Mouse (Mus musculus) neural tube, embryonic 13.5 days (tissue): ENCODE data around the gene Pdzd2. TPM values are rescaled to one million over a fixed set of nuclear protein-coding genes. Genes with fewer than 3 reads are reported as not detected.

ENCODE experiments used
- ATAC-seq: fragments of 200-750 bp; cut with Nextera tagmentation; 2 replicates; pipeline ENCODE4 v1.8.0; 2017; ENCODE audit warnings: low read depth, mild to moderate bottlenecking, moderate TSS enrichment, moderate library complexity
- H3K27ac ChIP-seq: fragments of 300-500 bp; sonication (generic); replicated peaks from 2 replicates; pipeline ENCODE4 v1.5.1; 2015; ENCODE audit warnings: moderate library complexity, mild to moderate bottlenecking, inconsistent platforms
- H3K27me3 ChIP-seq: fragments of 300-500 bp; sonication (generic); 2 replicates; pipeline ENCODE4 v1.6.1; 2015; ENCODE audit warnings: mild to moderate bottlenecking, inconsistent platforms
- H3K36me3 ChIP-seq: fragments of 300-500 bp; sonication (generic); 2 replicates; pipeline ENCODE4 v1.6.1; 2015; ENCODE audit warnings: mild to moderate bottlenecking, inconsistent platforms
- H3K4me1 ChIP-seq: fragments of 300-500 bp; sonication (generic); replicated peaks from 2 replicates; pipeline ENCODE4 v1.6.1; 2015; ENCODE audit warnings: inconsistent platforms
- H3K4me2 ChIP-seq: fragments of 300-500 bp; sonication (generic); 2 replicates; pipeline ENCODE4 v1.6.1; 2015; ENCODE audit warnings: inconsistent platforms, mild to moderate bottlenecking, moderate library complexity
- H3K4me3 ChIP-seq: fragments of 300-500 bp; sonication (generic); 2 replicates; pipeline ENCODE4 v1.5.1; 2015; ENCODE audit warnings: mild to moderate bottlenecking, inconsistent platforms
- H3K9ac ChIP-seq: fragments of 300-500 bp; sonication (generic); 2 replicates; pipeline ENCODE4 v1.6.1; 2015; ENCODE audit warnings: moderate library complexity, mild to moderate bottlenecking, inconsistent platforms
- H3K9me3 ChIP-seq: fragments of 300-500 bp; sonication (generic); 2 replicates; pipeline ENCODE4 v1.6.1; 2016; ENCODE audit warnings: inconsistent platforms
- WGBS: fragments of 180-500 bp; shearing (Covaris S2); methylation state at CpG from one replicate; pipeline ENCODE4 v1.1.7; 2015; 5-methylcytosine and 5-hydroxymethylcytosine counted together
- polyA plus RNA-seq: library from polyadenylated mRNA; unstranded; fragments of >200 nt; fragmentation: Nextera tagmentation; extraction: Ambion mirVana; gene quantifications from 2 replicates; pipeline ENCODE4 v1.2.1, GENCODE M21; 2015

The Pdzd2 gene
- polyA plus RNA-seq, 1 experiment from 2014 or later, result 6.0 TPM

DNA sequence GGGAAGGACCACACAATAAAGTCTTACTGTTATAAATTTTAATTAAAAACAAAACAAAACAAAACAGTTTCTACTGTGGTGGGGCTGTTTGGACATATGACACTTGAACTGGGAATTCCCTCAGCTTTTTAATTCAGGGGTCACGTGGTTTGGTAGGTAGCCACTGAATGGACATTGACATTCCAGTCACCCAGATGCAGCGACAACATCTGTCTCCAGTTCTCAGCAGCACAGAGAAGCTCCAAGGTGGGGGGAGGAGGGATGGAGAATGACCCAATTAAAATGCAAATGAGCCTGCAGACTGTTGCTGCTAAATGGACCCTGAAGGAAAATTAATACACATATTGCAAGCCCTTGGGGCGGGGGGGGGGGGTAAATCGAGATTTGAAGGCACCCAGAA lies 233.6 kb downstream of the Pdzd2 start:
- Histone ChIP-seq H3K36me3 (no peaks in the 10 kb centered on the region), H3K4me3 (no peak overlapping the region), H3K4me1 (peaks cover 25% of the 10 kb centered on the region), H3K9me3 (no peaks in the 10 kb centered on the region), H3K4me2 (0 out of 2 replicates have a peak overlapping the region, but pooled peaks have one; percentile 3), H3K27me3 (no peaks in the 10 kb centered on the region), H3K27ac (no peak overlapping the region; the same call in 1 of the 2 replicates), H3K9ac (no peak overlapping the region)
- 39% methylated on average over 4 of the region's 4 CpGs for WGBS
- ATAC-seq, result peak; percentile 84

DNA sequence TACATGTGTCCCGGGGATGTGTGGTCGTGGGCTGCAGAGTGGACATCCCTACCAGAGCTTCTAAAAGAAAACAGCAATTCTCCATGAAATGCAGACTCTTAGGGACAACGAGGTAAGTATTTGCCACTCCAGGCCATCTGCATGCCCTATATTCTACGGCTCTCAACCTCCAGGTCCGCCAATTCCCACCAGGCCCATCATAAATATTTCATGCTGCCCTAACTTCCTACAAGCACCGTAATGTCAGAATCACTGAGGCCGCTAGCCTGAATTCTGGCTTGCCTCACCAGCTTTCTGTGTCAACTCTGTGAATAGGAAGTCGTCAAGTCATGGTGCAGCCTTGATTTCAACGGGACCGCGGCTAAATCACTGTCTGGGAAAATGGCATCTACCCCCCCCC lies 234.2 kb downstream of the Pdzd2 start:
- Histone ChIP-seq H3K27me3 (no peaks in the 10 kb centered on the region), H3K27ac (no peak overlapping the region; the same call in 1 of the 2 replicates), H3K4me3 (no peak overlapping the region), H3K36me3 (no peaks in the 10 kb centered on the region), H3K9me3 (no peaks in the 10 kb centered on the region), H3K9ac (no peak overlapping the region), H3K4me1 (peaks cover 30% of the 10 kb centered on the region), H3K4me2 (0 out of 2 replicates have a peak overlapping the region, but pooled peaks have one; percentile 3)
- WGBS, result 43% methylated on average over 11 of the region's 11 CpGs
- peak; percentile 7; the same call in 1 of the 2 replicates for ATAC-seq

DNA sequence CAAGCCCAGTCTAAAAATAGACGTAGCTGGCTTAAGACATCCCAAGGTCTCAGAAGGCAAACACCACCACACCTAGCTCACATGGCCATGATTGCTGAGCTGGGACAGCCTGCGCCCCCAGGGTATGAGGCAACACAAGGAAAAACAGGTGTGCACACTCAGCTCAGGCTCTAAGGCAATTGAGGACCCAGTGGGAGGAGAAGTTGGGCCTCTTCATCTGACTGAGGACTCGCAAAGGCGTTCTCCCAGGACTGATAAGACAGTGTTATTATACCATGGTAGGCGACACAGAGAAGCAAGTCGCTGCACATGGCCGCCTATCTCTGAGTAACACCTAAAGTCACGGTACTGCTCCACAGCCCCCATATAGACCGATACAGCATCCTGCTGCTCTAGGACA lies 235.8 kb downstream of the Pdzd2 start:
- WGBS, result 91% methylated on average over 9 of the region's 9 CpGs
- no peaks in the 10 kb centered on the region for H3K36me3 ChIP-seq
- H3K4me1 ChIP-seq, result peaks cover 31% of the 10 kb centered on the region

DNA sequence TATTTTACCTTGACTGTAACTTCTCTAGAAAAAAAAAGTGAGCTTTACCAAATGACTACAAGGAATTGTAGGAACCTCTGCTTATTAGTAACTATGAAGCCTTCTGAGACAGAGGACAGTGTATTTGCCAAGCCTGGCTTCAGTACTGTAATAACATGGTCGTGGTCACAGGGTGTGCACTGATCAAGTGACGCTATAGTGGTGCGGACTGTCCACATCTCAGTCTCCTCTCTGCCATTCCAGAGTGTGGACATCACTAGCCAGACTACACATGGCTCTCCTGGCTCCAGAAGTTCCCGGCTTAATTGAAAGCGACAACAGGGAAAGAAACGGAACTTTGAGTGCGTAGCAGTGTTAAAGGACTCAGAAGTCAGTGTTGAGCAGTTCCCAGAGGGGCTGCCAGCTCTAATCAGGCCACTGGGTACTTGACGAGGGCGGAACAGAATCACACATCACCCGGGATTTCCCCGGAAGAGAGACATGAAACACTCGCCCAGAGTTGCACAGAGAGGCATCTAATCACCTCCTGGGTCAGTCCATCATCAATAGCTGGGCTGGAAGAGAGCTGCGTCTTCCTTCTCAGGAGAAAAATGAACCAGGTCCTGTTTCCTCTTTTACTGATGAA lies 237.7 kb downstream of the Pdzd2 start:
- 78% methylated on average over 13 of the region's 13 CpGs for WGBS
- no peak for ATAC-seq
- Histone ChIP-seq H3K4me3 (no peak overlapping the region), H3K36me3 (no peaks in the 10 kb centered on the region), H3K4me1 (peaks cover 28% of the 10 kb centered on the region), H3K27ac (no peak overlapping the region), H3K9ac (no peak overlapping the region), H3K9me3 (no peaks in the 10 kb centered on the region), H3K27me3 (no peaks in the 10 kb centered on the region), H3K4me2 (no peak overlapping the region)

More for the DNA sequence above, 235.8 kb downstream of the Pdzd2 start:
- ATAC-seq, result no peak
- Histone ChIP-seq H3K27ac (no peak overlapping the region), H3K9ac (no peak overlapping the region), H3K4me2 (no peak overlapping the region), H3K27me3 (no peaks in the 10 kb centered on the region), H3K4me3 (no peak overlapping the region), H3K9me3 (no peaks in the 10 kb centered on the region)

DNA sequence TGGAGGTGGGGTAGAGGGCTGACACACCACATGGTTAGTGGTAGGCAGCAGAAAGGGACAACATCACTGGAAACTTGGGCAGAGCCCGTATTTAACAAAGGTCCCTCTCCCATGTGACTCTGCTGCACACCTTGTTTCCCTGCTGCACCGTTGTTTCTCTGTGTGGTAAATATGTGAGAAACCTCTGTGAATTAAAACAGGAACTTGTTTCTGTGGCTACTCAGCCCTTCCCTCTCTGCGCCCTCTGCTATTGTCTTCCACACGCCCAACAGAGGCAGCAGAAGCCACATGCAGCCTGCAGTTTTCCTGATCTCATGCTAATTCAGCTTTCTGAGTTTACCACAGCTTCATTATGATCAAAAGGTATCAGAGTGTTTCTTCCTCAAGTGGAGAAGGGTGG lies 239.1 kb downstream of the Pdzd2 start:
- Histone ChIP-seq H3K27ac (no peak overlapping the region), H3K36me3 (no peaks in the 10 kb centered on the region), H3K4me1 (peaks cover 14% of the 10 kb centered on the region), H3K9me3 (no peaks in the 10 kb centered on the region), H3K9ac (no peak overlapping the region), H3K27me3 (no peaks in the 10 kb centered on the region), H3K4me2 (no peak overlapping the region), H3K4me3 (no peak overlapping the region)
- no peak for ATAC-seq
- WGBS, result 70% methylated on average over 4 of the region's 4 CpGs

DNA sequence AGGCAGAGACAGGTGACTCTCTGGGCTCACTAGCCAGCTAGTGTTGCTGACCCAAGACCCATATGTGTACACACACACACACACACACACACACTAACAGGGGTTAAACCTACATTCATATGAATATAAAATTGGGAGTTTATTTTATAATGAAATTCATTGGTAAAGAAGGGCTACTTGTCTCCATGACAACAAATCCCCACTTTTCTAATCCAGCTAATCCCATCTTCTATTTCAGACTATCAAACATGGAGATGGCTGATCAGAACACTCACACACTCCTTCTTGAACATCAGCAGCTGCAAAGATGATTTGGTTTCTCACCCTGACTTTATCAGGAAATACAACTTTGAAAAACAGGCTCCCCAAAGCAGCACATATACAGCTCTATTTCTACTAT lies 245.6 kb downstream of the Pdzd2 start:
- no peaks in the 10 kb centered on the region for H3K27me3 ChIP-seq
- no peak overlapping the region for H3K9ac ChIP-seq
- ATAC-seq, result no peak
- H3K27ac ChIP-seq, result no peak overlapping the region
- no peak overlapping the region for H3K4me3 ChIP-seq
- peaks cover 9% of the 10 kb centered on the region; the same call in 1 of the 2 replicates for H3K4me1 ChIP-seq
- H3K4me2 ChIP-seq, result no peak overlapping the region
- H3K9me3 ChIP-seq, result no peaks in the 10 kb centered on the region
- H3K36me3 ChIP-seq, result no peaks in the 10 kb centered on the region

DNA sequence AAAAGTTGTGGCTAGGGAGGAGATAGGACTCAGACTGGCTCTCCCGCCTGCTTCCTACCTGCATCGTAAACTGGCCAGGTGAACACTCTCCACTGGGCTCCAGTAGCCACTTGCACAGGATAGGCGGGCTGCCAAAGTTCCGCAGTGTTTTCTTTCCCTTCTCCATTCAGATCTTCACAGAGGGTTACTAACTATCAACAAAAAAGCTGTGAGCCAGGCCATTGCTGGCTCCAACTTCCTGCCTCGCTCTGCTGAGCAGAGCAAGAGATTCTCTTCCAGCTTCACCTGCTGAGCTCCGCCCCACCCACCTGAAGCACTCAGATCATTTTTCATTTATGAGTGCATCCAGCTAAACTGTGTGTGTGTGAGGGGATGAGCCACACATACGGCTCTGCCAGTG lies 246.5 kb downstream of the Pdzd2 start:
- no peak for ATAC-seq
- Histone ChIP-seq H3K36me3 (no peaks in the 10 kb centered on the region), H3K27ac (no peak overlapping the region), H3K9me3 (no peaks in the 10 kb centered on the region), H3K27me3 (no peaks in the 10 kb centered on the region), H3K4me3 (no peak overlapping the region), H3K4me2 (no peak overlapping the region), H3K4me1 (peaks cover 9% of the 10 kb centered on the region; the same call in 1 of the 2 replicates), H3K9ac (no peak overlapping the region)
- WGBS, result 80% methylated on average over 7 of the region's 7 CpGs

DNA sequence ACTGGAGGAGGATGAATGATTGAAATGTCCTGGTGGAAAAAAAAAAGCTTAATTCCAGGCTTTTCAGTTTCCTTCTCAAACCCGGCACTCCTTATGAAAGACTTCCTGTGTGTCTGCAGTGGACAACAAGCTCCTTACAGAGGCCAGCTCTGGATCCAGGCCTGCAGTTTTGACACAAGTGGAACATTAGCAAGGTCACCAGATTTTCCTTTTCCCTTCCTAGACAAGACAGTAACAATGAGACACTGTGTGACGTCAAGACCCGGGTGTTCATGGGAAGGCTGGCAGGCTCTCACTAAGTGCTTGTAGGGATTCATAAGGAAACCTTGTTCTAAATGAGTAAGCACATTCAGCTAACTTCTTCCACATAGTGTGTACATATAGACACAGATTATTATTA lies 248.8 kb downstream of the Pdzd2 start:
- Histone ChIP-seq H3K4me2 (no peak overlapping the region), H3K27ac (0 out of 2 replicates have a peak overlapping the region, but pooled peaks have one; percentile 49)

DNA sequence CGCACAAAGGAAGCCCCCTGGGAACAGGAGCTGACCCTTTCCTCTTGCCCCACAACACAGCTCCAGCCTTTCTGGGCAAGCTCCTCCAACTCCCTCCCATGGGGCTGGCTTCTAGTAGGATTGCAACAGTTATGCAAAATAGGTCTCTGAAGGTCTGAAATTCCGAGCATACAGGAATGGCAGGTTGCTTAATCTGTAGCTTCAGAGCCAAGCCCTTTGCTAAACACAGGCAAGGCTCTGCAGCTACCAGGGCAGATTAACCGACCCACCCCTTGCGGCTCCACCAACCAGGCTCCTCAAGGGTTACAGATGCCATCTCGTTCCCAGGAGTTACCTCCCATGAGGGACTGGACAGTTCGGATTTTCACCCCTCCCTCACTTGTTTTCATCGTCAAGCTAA lies 249.2 kb downstream of the Pdzd2 start:
- Histone ChIP-seq H3K27me3 (no peaks in the 10 kb centered on the region), H3K9me3 (no peaks in the 10 kb centered on the region), H3K4me2 (no peak overlapping the region; the same call in 1 of the 2 replicates), H3K9ac (no peak overlapping the region), H3K36me3 (no peaks in the 10 kb centered on the region), H3K4me1 (peaks cover 9% of the 10 kb centered on the region; the same call in 1 of the 2 replicates), H3K27ac (no peak overlapping the region; the same call in 1 of the 2 replicates), H3K4me3 (no peak overlapping the region)
- ATAC-seq, result 0 out of 2 replicates have a peak, but pooled peaks have one; percentile 37
- 29% methylated on average over 7 of the region's 7 CpGs for WGBS

More for the DNA sequence above, 248.8 kb downstream of the Pdzd2 start:
- H3K36me3 ChIP-seq, result no peaks in the 10 kb centered on the region
- H3K9me3 ChIP-seq, result no peaks in the 10 kb centered on the region
- peaks cover 9% of the 10 kb centered on the region; the same call in 1 of the 2 replicates for H3K4me1 ChIP-seq
- peak; percentile 49; the same call in 1 of the 2 replicates for ATAC-seq
- whole genome bisulfite sequencing, result 54% methylated on average over 3 of the region's 3 CpGs
- no peak overlapping the region for H3K4me3 ChIP-seq
- no peaks in the 10 kb centered on the region for H3K27me3 ChIP-seq
- H3K9ac ChIP-seq, result no peak overlapping the region

DNA sequence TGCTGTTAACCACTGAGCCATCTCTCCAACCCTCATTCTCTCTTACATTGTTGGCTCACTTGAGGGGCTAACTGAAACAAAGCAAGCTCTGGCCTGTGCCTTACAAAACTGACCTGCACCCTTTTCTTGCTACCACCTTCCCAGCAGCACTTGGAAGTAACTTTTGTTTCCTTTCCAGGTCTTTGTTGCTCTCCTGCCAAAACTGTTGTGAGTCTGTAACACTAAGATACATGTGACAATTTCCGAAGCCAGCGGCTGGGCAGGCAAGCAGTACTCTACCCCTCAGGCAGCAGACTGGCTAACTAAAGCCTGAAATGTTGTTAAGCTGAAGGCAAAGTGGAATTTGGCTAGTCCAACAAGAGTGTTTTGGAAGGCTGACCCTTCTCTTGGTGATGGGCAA lies 251.4 kb downstream of the Pdzd2 start:
- no peak for ATAC-seq
- Histone ChIP-seq H3K4me2 (no peak overlapping the region), H3K27me3 (no peaks in the 10 kb centered on the region), H3K9ac (no peak overlapping the region), H3K27ac (no peak overlapping the region), H3K9me3 (no peaks in the 10 kb centered on the region), H3K4me3 (no peak overlapping the region), H3K4me1 (peaks cover 9% of the 10 kb centered on the region; the same call in 1 of the 2 replicates), H3K36me3 (no peaks in the 10 kb centered on the region)
- 89% methylated on average over 2 of the region's 2 CpGs for whole genome bisulfite sequencing

DNA sequence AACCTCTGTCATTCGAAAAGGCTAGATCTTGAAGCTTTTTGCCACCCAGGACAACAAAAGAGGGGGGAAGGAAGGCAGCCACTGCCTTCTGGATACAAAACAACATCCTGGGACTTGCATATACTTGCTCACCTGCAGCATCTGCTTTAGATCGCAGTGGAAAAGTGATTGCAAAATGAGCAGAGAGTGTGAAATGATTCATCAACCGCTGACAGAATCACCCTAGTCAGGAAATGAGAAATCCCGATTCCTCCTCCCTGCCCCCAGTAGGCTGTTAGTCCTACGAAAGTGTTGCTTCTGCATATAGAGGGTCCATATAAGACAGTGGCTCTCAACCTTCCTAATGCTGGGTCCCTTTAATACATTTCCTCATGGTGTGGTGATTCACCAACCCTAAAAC lies 258.5 kb downstream of the Pdzd2 start:
- WGBS, result 76% methylated on average over 5 of the region's 5 CpGs
- no peak for ATAC-seq
- Histone ChIP-seq H3K4me2 (no peak overlapping the region), H3K9ac (no peak overlapping the region), H3K36me3 (no peaks in the 10 kb centered on the region), H3K27me3 (no peaks in the 10 kb centered on the region), H3K9me3 (no peaks in the 10 kb centered on the region), H3K4me3 (no peak overlapping the region), H3K27ac (no peak overlapping the region), H3K4me1 (peaks cover 17% of the 10 kb centered on the region)

DNA sequence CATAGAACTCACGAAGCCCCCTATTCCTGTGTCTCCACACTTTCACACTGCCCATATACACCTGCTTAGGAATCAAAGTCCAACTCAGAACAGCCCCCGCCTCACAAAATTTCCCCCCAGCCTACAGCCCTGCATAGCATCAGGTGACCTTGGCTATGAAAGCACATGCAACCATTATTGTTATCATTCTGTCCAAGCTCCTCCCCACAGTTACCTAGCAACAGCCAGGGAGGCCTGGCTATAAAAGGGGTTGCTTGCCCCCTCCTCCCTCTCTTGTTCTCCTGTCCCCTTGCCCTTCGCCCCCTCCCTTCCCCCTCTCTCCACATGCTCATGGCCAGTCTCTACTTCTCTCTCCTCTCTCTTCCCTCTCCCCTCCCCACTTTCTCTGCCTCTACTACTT lies 259.4 kb downstream of the Pdzd2 start:
- peaks cover 17% of the 10 kb centered on the region for H3K4me1 ChIP-seq
- 40% methylated on average over 3 of the region's 3 CpGs for WGBS
- H3K4me3 ChIP-seq, result no peak overlapping the region
- ATAC-seq, result peak; percentile 44; the same call in 1 of the 2 replicates
- H3K36me3 ChIP-seq, result no peaks in the 10 kb centered on the region
- H3K27me3 ChIP-seq, result no peaks in the 10 kb centered on the region
- no peak overlapping the region for H3K4me2 ChIP-seq
- H3K9me3 ChIP-seq, result no peaks in the 10 kb centered on the region
- H3K9ac ChIP-seq, result no peak overlapping the region
- no peak overlapping the region for H3K27ac ChIP-seq

DNA sequence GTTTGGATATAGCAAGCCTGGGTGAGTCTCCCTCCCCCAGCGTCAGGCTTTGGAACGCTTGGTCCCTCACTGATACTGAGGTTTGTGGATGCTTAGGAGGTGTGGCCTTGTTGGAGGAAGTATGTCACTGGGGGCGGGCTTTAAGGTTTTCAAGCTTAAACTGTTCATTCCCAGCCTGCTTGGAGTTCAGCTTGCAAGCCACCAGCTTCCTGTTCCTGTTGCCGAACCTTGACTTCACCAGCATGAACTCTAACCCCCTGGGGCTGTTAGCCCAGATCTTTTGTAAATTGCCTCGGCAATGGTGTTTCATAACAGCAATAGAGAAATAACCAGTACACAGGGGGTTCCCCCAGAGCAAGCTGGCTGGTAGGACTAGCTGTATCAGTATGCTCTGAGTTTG lies 260.4 kb downstream of the Pdzd2 start:
- H3K27me3 ChIP-seq, result no peaks in the 10 kb centered on the region
- peaks cover 17% of the 10 kb centered on the region for H3K4me1 ChIP-seq
- no peak overlapping the region for H3K9ac ChIP-seq
- H3K4me3 ChIP-seq, result no peak overlapping the region
- ATAC-seq, result no peak
- H3K9me3 ChIP-seq, result no peaks in the 10 kb centered on the region
- H3K4me2 ChIP-seq, result no peak overlapping the region
- H3K36me3 ChIP-seq, result no peaks in the 10 kb centered on the region
- WGBS, result 63% methylated on average over 5 of the region's 5 CpGs
- no peak overlapping the region for H3K27ac ChIP-seq
